Mouse (Mus musculus) G1E (cell line): ENCODE measurements around the gene Gna12.

Experiments used
- CTCF ChIP-seq: IDR thresholded peaks from 2 replicates; pipeline ENCODE4 v1.5.1; 2012; ENCODE audit warnings: low read depth, low read length, inconsistent platforms, mixed read lengths
- GATA1 ChIP-seq: IDR thresholded peaks from 2 replicates; pipeline ENCODE4 v1.6.1; 2012; ENCODE audit warnings: borderline replicate concordance, low read length, inconsistent platforms, mixed read lengths
- POLR2AphosphoS5 ChIP-seq: IDR thresholded peaks from 2 replicates; pipeline ENCODE4 v1.6.1; 2012; ENCODE audit warnings: low read depth, low read length, inconsistent platforms; ENCODE audit not compliant: insufficient replicate concordance
- TAL1 ChIP-seq: conservative IDR thresholded peaks from 2 replicates; pipeline ENCODE4 v1.6.1; 2012; ENCODE audit warnings: low read depth, low read length, inconsistent platforms, mixed read lengths

DNA sequence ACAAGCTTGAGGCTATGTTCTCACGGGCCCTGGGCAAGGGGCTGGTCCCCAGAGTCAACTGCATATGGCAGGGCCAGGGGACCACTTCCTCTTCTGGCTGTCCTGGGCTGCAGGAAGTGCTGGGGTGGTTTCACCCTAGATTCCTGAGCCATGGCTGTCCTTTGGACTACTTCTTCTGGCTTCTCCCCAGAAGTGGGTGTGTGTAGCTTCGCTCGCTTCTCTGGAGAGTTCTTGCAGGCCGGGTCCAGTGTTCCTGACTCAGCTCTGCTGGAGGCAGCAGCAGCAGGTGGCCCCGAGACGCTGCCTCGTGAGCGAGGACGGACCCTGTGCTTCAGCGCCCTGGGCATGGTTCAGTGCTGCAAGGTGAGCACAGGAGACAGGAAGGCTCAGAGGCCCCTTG lies 81.8 kb downstream of the Gna12 start:
- TF ChIP-seq CTCF (no peak), POLR2AphosphoS5 (no peak), TAL1 (no peak), GATA1 (no peak)
